Mouse (Mus musculus) CH12F3 (cell line): ENCODE results near the gene Lad1.

ENCODE experiments used
- in situ Hi-C: fragments of 300-500 bp; cut with MboI; formaldehyde crosslinking; loops from 2 replicates; pipeline ENCODE4 v1.14.3; 2020; ENCODE audit warnings: low sequenced_read_pairs

Gene Lad1

DNA sequence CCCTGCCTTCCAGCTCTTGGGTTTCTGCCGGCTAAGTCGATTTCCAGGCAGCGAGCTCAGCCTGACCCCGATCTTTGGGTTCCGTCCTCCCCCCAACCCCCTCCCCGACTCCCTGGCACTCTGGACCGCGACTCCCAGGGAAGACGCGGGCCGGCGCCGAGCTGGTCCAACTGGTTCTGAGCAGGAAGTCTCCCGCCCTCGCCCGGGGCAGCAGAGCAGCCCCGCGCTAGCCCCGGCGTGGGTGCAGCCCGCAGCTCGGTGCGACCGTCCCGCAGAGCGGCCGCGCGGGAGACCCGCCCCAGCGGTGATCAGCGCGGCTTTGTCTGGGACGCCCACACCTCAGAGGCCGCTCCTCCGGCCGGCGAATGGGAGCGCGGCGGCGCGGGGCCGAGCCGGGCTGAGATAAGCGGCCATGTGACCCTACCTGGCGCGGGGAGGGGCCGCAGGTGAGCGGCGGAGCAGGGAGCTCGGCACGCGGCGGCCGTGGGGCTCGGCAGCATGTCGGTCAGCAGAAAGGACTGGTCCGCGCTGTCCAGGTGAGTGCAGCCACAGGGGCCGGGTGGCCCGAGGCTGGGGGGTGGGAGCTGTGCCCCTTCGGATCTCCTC lies at the start of gene Lad1:
Gene Lad1, plus strand, starts transcription at position 118 of the 606 bp plus-strand sequence.
- in situ Hi-C loops, result no loop called here

DNA sequence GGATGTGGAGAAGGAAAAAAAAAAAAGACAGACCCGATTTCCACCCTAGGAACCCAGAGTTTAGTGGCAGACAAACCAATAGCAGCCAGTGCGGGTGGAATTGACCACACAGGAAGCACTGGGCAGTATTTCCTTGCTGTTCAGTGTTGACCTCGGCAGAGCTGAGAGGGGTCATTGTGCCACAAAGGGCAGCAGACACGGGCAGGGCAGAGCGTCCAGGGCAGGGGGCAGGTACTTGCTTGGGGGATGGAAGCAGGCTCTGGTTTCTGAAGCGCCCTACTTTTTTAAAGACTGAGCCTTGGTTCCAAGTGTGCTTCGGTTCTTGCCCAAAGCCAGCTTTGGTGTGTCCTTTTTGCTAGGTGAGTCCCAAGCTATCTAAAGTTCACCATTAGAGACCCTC lies 48.2 kb upstream of the Lad1 start:
- in situ Hi-C loops, result no loop called here

- in situ Hi-C loops, result no loop called here
These were observed 47.4 kb upstream of the Lad1 start for GRCm38 (mm10) chr1:135770896-135771572.

- in situ Hi-C loops, result no loop called here
These were observed 46.8 kb upstream of the Lad1 start for GRCm38 (mm10) chr1:135771573-135771970.

DNA sequence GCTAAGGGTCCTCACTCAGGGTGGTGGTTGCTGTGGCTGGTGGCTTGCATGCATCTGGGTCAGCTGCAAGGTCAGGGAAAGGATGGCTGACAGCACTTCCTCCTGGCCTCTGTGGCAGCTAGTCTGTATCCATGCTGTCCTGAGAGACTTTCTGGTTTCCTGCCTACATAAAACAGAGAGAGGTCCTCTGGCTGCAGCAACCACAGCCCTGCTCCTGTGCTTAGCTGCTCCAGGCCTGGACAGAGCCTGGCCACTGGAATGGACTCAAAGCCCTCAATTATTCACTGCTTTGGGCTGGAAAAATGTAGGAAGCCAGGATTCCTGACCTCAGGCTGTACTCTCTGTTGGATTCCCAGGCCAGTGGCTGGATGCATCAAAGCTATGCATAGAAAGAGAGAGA lies 41.8 kb upstream of the Lad1 start:
- in situ Hi-C loops, result no loop called here

GRCm38 (mm10) chr1:135777046-135777445 lies 41.4 kb upstream of the Lad1 start:
- in situ Hi-C loops, result no loop called here

DNA sequence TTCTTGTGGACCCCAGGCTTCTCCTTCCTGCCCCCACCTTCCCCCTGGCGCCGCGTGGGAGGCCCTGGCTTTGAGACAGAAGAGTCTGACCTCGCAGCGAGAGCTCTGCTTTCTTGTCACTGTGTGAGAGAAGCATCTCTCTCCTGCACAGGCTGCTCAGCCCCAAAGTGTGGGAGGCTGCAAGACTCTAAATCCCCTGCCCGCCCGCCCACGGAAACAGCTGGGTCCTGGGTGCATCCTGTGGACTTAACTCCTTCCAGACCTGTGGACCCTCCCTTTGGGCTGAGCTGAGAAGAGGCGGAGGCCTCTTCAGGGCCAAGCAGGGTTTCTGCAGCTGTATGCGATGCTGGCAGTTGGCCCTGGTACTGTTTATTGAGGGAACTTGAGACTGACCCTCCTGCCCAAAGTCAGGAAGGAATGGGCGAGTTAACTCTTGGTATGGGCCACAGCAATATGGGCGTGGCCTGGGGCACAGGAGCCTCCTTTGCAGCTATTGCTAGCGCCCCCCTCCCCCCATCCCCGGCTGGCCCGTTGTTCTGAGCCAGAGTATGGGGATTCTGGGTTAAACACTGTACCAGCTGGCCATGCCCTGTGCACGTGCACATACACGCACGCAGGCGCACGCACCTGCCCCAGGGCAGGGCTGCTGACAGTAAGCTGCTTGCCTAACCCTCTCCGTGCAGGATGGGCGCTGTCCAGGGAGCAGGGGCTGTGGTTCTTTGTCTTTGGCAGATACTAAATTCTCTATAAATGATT lies 39.4 kb upstream of the Lad1 start, which contains the start of gene Tnni1:
Gene Tnni1, plus strand, starts transcription at position 655 of the 756 bp plus-strand sequence.
- in situ Hi-C loops, result no loop called here

- in situ Hi-C loops, result no loop called here
These were observed 37.7 kb upstream of the Lad1 start for GRCm38 (mm10) chr1:135780649-135781048.

DNA sequence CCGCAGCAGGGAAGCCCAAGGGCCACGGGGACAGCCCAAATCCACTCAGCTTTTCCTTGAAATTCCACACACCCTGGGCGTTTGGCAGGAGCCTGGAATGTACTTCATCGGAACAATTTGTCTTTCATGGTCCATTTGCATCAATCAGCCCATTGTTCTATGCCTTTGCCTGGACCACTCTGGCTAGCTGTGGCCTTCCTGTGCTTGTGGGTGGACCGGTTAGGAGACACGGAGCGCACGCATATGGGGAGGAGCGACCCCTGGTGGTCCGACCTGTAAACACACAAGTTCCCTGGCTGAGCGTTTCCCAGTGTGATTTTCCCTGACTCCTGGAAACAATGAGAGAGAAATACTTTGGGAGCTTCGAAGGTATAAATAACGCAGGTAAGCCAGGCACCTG lies 37.2 kb upstream of the Lad1 start:
- in situ Hi-C loops, result no loop called here

GRCm38 (mm10) chr1:135782816-135783215 lies 35.6 kb upstream of the Lad1 start:
- in situ Hi-C loops, result no loop called here

GRCm38 (mm10) chr1:135787799-135788198 lies 30.6 kb upstream of the Lad1 start:
- in situ Hi-C loops, result no loop called here

GRCm38 (mm10) chr1:135788708-135789107 lies 29.7 kb upstream of the Lad1 start:
- in situ Hi-C loops, result no loop called here

DNA sequence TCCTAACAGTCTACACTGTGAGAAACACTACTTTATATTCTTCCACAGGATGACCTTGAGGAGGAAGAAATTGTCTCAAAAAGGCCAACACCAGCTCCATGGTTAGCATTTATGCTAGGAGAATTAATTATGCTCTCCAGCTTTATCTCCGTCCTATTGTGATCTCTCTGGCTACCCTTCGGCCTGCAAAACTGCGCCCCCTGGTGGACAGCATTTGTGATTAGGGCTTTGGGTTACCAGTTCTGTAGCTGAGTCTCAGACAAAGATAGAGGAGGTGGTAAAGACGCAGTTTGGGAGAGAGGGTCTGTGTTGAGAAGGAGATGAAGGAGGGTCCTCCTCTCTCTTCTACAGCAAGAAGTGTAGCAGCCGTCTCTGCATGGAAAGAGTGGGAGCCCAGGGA lies 28.6 kb upstream of the Lad1 start:
- in situ Hi-C loops, result no loop called here

DNA sequence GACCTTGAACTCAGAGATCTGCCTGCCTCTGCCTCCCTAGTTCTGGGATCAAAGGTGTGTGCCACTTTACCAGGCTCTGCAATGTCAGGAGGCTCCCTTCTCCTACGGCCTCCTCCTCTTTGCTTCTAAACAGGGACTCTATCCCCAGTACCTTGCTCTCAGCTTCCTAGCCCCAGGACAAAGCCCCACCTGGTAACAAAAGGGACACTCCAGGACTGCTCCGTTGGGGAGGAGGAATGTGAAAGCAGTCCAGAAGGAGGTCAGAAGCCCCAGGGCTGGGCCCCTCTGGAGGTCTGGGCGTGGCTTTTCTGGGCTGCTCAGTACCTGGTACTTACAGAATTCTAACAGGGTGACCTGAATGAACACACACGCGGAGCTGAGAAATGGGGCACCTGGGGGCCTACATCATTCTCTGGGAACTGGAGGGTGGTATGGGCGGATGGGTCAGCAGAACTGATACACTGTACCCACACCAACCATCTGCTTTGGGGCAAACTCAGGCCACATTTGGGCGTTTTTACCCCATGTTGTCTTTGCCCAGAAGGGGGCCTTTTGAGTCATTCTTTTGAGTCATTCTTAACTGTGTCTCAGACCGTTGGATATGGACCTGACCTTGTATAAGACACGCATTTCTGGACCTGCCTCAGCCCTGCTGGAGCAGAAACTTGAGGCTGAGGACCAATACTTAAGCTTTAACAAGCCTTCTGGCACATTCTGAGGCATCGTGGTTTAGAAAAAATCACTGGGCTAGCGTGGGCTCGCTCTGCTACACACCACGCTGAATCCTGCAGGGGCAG lies 26.1 kb upstream of the Lad1 start:
- in situ Hi-C loops, result no loop called here

GRCm38 (mm10) chr1:135793370-135794215 lies 24.8 kb upstream of the Lad1 start:
- in situ Hi-C loops, result no loop called here

DNA sequence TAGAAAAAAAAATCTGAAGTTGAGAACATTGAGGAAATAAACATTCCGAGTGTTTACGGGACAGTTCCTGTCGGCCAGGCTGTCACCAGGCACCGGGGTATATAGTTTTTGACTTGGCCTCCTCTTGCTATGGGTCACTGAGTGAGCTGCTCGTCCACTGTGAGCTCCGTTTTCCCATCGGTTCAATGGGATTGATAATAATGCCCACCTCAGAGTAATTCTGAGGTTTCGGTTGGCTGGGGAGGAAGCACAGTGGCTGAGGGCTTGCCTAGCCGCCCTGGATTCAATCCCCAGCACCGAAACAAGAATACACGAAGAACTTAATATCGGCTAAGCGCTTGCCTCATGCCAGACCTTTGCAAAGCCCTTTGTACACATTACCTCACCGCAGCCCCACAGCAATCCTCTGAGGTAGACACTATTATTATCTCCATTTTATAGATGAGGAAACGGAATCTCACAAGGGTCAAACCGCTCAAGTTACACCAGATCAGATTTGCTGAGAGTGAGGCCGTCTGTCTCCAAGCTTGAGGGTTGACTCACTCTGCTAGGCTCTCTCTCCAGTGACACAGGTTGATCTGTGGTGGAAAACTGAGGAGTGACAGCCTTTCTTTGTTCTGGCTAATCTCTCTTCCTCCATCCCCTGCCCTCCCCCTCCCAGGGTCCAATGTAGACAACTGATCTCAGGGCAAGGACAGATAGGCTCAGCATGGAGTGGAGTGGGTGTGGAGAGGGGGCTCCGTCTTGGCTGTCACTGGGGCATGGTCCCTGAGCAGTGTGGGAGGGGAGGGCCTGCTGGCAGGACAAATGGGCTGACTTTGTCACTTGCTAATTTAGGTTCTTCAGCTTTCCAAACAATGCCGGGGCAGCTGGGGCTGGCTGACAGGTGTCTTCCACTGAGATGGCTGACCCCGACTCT lies 23.9 kb upstream of the Lad1 start:
- in situ Hi-C loops, result no loop called here

DNA sequence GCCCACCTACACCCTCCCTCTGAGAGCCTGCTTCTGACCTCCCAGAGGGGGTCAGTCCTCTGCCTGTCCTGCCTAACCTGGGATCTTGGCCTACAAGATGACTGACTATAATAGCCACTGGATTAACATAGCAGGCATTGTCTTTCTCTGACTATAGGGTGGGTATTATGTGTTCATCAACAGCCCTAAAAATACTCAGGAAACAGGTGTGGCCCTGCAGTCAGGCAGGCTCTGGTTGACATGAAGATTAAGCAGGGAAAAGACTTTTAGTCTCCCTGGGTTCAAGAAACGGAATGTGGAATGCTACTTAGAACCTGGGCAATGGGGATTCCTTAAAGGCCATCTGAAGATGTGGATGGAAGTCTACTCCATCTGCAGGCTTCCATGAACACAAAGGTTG lies 19.9 kb upstream of the Lad1 start:
- in situ Hi-C loops, result no loop called here

DNA sequence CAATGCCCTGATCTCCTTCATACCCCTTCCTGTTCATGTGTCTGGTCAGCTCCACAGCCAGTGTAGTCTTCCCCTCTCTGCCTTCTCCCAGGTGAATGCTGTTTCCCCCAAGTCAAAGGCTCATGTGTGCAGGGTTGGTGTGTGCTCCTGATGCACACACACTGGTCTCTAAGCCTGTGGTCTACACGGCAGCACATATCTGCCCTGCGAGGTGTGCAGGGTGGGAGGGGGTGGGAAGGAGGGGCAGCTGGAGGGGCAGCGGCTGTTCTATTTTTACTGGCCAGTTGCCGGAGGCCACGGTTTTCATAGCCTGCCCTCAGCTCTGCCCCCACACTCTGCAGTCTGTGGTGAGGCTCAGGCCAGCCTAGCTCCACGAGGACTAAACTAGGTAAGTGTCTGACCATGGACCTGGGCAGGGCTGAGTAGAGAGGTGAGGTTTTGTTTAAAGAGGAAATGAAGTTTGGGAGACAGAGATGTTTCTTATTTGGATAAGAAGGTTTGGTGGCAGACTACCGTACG lies 19.2 kb upstream of the Lad1 start:
- in situ Hi-C loops, result no loop called here
